Comparison of ENCODE assay signal across 14 mouse cellular contexts in genomic region chr4:117654016-117654702, GRCm38 (mm10). TPM values are rescaled to one million over a fixed set of nuclear protein-coding genes. Genes with fewer than 3 reads are reported as not detected.
DNase-seq lines count a peak whose midpoint lies in the region; ATAC-seq and TF ChIP-seq lines count a peak whose summit lies in the region.
"Had no signal": no experiment of that assay in that cellular context is flagged by ENCODE, and none has a peak within 500 bp of the region (broad histone marks: within the 10 kb centered on the region; RNA-seq: fewer than 3 reads in every experiment).

No protein-coding gene starts in this region.

- H3K9me3 ChIP-seq in forebrain, embryonic 11.5 days (ENCODE audit: control insufficient read depth, low read length), result no peaks in the 10 kb centered on the region
- no peaks in the 10 kb centered on the region for H3K9me3 ChIP-seq in hindbrain, embryonic 15.5 days
- no peaks in the 10 kb centered on the region for H3K9me3 ChIP-seq in midbrain, embryonic 15.5 days

- H3K27ac ChIP-seq in layer of hippocampus, adult 2 months, result peak overlapping the region; percentile 47
- H3K27ac ChIP-seq in forebrain, embryonic 11.5 days (ENCODE audit: low read depth, low read length), result peak overlapping the region; percentile 66
- peak overlapping the region; percentile 33; the same call in 1 of the 2 replicates for H3K27ac ChIP-seq in hindbrain, embryonic 15.5 days (replicated peaks)
- H3K27ac ChIP-seq in midbrain, embryonic 15.5 days, result peak overlapping the region; percentile 67
- H3K27ac ChIP-seq: kidney, postnatal 0 days; left cerebral cortex, adult 2 months; macrophage had no signal

- H3K36me3 ChIP-seq in forebrain, embryonic 11.5 days (ENCODE audit: control insufficient read depth, insufficient read depth, low read length), result no peaks in the 10 kb centered on the region
- H3K36me3 ChIP-seq in hindbrain, embryonic 15.5 days, result no peaks in the 10 kb centered on the region
- no peaks in the 10 kb centered on the region for H3K36me3 ChIP-seq in midbrain, embryonic 15.5 days (replicated peaks)

- peak; percentile 33 for ATAC-seq in forebrain, embryonic 11.5 days (replicated peaks; ENCODE audit: low FRiP score)
- no peak for ATAC-seq in hindbrain, embryonic 15.5 days (ENCODE audit: low FRiP score, low read depth)
- peak; percentile 34; the same call in 1 of the 2 replicates for ATAC-seq in midbrain, embryonic 15.5 days (replicated peaks)
- no peak for ATAC-seq in frontal cortex, adult (ENCODE audit: low TSS enrichment)
- ATAC-seq: liver, postnatal 0 days had no signal

- no peak for TF ChIP-seq CTCF in layer of hippocampus, adult 2 months (conservative IDR thresholded peaks at IDR 0.05)

- 10% methylated on average over 10 of the region's 10 CpGs for WGBS in forebrain, embryonic 11.5 days
- WGBS in hindbrain, embryonic 15.5 days, result 17% methylated on average over 10 of the region's 10 CpGs
- 14% methylated on average over 10 of the region's 10 CpGs for WGBS in midbrain, embryonic 15.5 days

- no peak for DNase-seq in layer of hippocampus, adult 2 months (ENCODE audit: low spot score in 2 of 2)
- DNase-seq in layer of hippocampus, adult 9-10 months (ENCODE audit: low spot score), result no peak
- DNase-seq in forebrain, embryonic 11.5 days (ENCODE audit: low spot score), result peak; percentile 75
- DNase-seq in spleen, adult 18-20 months, result no peak
- DNase-seq in heart, postnatal 4 days, result no peak
- DNase-seq: heart, adult 11 months; liver, postnatal 0 days; thymus, postnatal 36 days had no signal

- H3K4me3 ChIP-seq in layer of hippocampus, adult 2 months, result no peak overlapping the region
- H3K4me3 ChIP-seq in forebrain, embryonic 11.5 days (ENCODE audit: low read depth, low read length), result no peak overlapping the region
- no peak overlapping the region for H3K4me3 ChIP-seq in hindbrain, embryonic 15.5 days
- no peak overlapping the region for H3K4me3 ChIP-seq in midbrain, embryonic 15.5 days
- H3K4me3 ChIP-seq: left cerebral cortex, adult 2 months had no signal

- H3K4me2 ChIP-seq in forebrain, embryonic 11.5 days (ENCODE audit: low read depth, low read length, severe bottlenecking), result 0 out of 2 replicates have a peak overlapping the region, but pooled peaks have one; percentile 24
- H3K4me2 ChIP-seq in hindbrain, embryonic 15.5 days, result no peak overlapping the region
- no peak overlapping the region for H3K4me2 ChIP-seq in midbrain, embryonic 15.5 days

- H3K27me3 ChIP-seq in forebrain, embryonic 11.5 days (ENCODE audit: control insufficient read depth, insufficient read depth, low read length), result no peaks in the 10 kb centered on the region
- H3K27me3 ChIP-seq in hindbrain, embryonic 15.5 days, result no peaks in the 10 kb centered on the region
- H3K27me3 ChIP-seq in midbrain, embryonic 15.5 days (replicated peaks), result no peaks in the 10 kb centered on the region

- peaks cover 43% of the 10 kb centered on the region for H3K4me1 ChIP-seq in forebrain, embryonic 11.5 days (replicated peaks; ENCODE audit: control insufficient read depth, insufficient read depth, low read length)
- peaks cover 54% of the 10 kb centered on the region for H3K4me1 ChIP-seq in hindbrain, embryonic 15.5 days (replicated peaks)
- peaks cover 68% of the 10 kb centered on the region for H3K4me1 ChIP-seq in midbrain, embryonic 15.5 days

- H3K9ac ChIP-seq in forebrain, embryonic 11.5 days (ENCODE audit: low read length), result no peak overlapping the region; the same call in 1 of the 2 replicates
- H3K9ac ChIP-seq in hindbrain, embryonic 15.5 days, result no peak overlapping the region
- no peak overlapping the region for H3K9ac ChIP-seq in midbrain, embryonic 15.5 days
- H3K9ac ChIP-seq: liver, postnatal 0 days had no signal

RNA-seq across cellular contexts. Expression of gene Dmap1, which starts 27.9 kb away (rescaled TPM):
- total RNA-seq in layer of hippocampus, adult 2 months (2021), result 10 to 100 TPM; 39.0 to 40.4 TPM
- 79.1 and 85.9 TPM in 2 replicates for polyA plus RNA-seq in forebrain, embryonic 11.5 days (2014; fragmentation: Nextera tagmentation; extraction: Ambion mirVana)
- polyA plus RNA-seq in hindbrain, embryonic 15.5 days (2015; fragmentation: Nextera tagmentation; extraction: Ambion mirVana), result 76.5 and 76.8 TPM in 2 replicates
- 82.5 and 84.8 TPM in 2 replicates for polyA plus RNA-seq in midbrain, embryonic 15.5 days (2015; fragmentation: Nextera tagmentation; extraction: Ambion mirVana)
- total RNA-seq in heart, postnatal 4 days (2021), result 10 to 100 TPM; 29.1 to 29.4 TPM

Comparison
In these comparisons a context has a peak if more than half of its experiments do, and no peak if none do; other contexts are left out.
1. ATAC-seq: peak in forebrain, embryonic 11.5 days (single experiment) and midbrain, embryonic 15.5 days (single experiment); none in hindbrain, embryonic 15.5 days (single experiment) and frontal cortex, adult (single experiment).
2. Peak in every context shown above with its lines, with median percentiles within 50 percentile points of each other: H3K27ac ChIP-seq.